Comparison of ENCODE assay signal across 20 mouse cellular contexts in the genomic region with DNA sequence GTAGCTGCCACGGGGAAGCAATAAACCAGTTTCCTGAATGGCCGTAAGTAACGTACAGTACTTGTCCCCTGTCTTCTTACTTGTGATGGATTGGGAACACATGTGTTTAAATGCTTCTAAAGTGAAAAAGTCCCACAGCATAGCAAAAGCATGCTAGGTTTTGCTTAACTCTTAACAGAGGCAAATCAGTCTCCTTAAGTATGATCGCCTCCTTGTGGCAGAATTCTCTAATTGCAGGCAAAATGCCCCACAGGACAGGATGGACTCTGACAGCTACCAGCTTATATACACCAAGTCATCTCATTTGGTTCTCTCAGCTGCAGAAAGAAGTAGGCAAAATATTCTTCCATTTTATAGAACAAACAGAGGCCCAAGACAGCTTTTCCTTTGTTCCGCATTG.
DNase-seq lines count a peak whose midpoint lies in the region; ATAC-seq and TF ChIP-seq lines count a peak whose summit lies in the region.
"Had no signal": no experiment of that assay in that cellular context is flagged by ENCODE, and none has a peak within 500 bp of the region (broad histone marks: within the 10 kb centered on the region; RNA-seq: fewer than 3 reads in every experiment).

No protein-coding gene starts in this region.

- 0 out of 2 replicates have a peak, but pooled peaks cover 4% of the 10 kb centered on the region for H3K36me3 ChIP-seq in forebrain, postnatal 0 days (ENCODE audit: insufficient read depth)
- H3K36me3 ChIP-seq in forebrain, embryonic 13.5 days (ENCODE audit: poor library complexity, severe bottlenecking), result peaks cover 22% of the 10 kb centered on the region
- H3K36me3 ChIP-seq in ES-E14 (ENCODE audit: control insufficient read depth, insufficient read depth, low read length, poor library complexity, severe bottlenecking), result no peaks in the 10 kb centered on the region
- H3K36me3 ChIP-seq in neural tube, embryonic 15.5 days, result 0 out of 2 replicates have a peak, but pooled peaks cover 4% of the 10 kb centered on the region
- H3K36me3 ChIP-seq: heart, embryonic 15.5 days; liver, embryonic 15.5 days; midbrain, embryonic 15.5 days; neural tube, embryonic 13.5 days had no signal

- no peak for ATAC-seq in forebrain, postnatal 0 days
- ATAC-seq in forebrain, embryonic 13.5 days, result no peak
- ATAC-seq in neural tube, embryonic 15.5 days (ENCODE audit: low FRiP score), result no peak
- ATAC-seq: forebrain, embryonic 15.5 days; midbrain, embryonic 15.5 days had no signal

- no peak for DNase-seq in forebrain, postnatal 0 days
- DNase-seq in left cerebral cortex, adult 2 months (ENCODE audit: extremely low spot score in 1 of 2, low spot score in 2 of 2), result no peak
- DNase-seq in left cerebral cortex, adult 18-20 months (ENCODE audit: low spot score in 2 of 2), result no peak
- peak; percentile 53 for DNase-seq in ES-E14 (ENCODE audit: low read depth, low spot score)
- peak; percentile 19 for DNase-seq in forelimb bud, embryonic 11.5 days (ENCODE audit: low read depth, low spot score)
- DNase-seq in c-Kit-positive CD71-positive TER-119-positive erythroid progenitor cells, embryonic 14.5 days (ENCODE audit: low spot score), result no peak
- DNase-seq: adrenal gland, postnatal 25 days; cerebellum, postnatal 36 days; gastrocnemius, postnatal 36 days; left cerebral cortex, postnatal 4 days; retina, postnatal 1 day; thymus, postnatal 25 days had no signal

- in situ Hi-C loops in ES-E14 (cut with MboI; ENCODE audit: low sequenced_read_pairs in 2 of 2, unreplicated experiment in 2 of 2), result no loop called here

- H3K4me3 ChIP-seq in forebrain, postnatal 0 days (ENCODE audit: low read depth, low read length), result no peak overlapping the region
- no peak overlapping the region for H3K4me3 ChIP-seq in forebrain, embryonic 13.5 days
- H3K4me3 ChIP-seq in left cerebral cortex, adult 2 months, result no peak overlapping the region
- H3K4me3 ChIP-seq in ES-E14 (ENCODE audit: insufficient read depth in 1 of 2, low read depth in 1 of 2, low read length in 2 of 2, poor library complexity in 1 of 2, severe bottlenecking in 1 of 2), result no peak overlapping the region
- H3K4me3 ChIP-seq in neural tube, embryonic 15.5 days (replicated peaks), result no peak overlapping the region
- H3K4me3 ChIP-seq: forebrain, embryonic 15.5 days; heart, embryonic 15.5 days; hindbrain, embryonic 12.5 days; liver, embryonic 15.5 days; midbrain, embryonic 15.5 days; neural tube, embryonic 13.5 days had no signal

- no peaks in the 10 kb centered on the region for H3K9me3 ChIP-seq in forebrain, postnatal 0 days (ENCODE audit: low read length)
- no peaks in the 10 kb centered on the region; the same call in 1 of the 2 replicates for H3K9me3 ChIP-seq in forebrain, embryonic 13.5 days (replicated peaks)
- no peaks in the 10 kb centered on the region for H3K9me3 ChIP-seq in ES-E14 (ENCODE audit: control insufficient read depth, insufficient read depth, low read depth, low read length)
- no peaks in the 10 kb centered on the region for H3K9me3 ChIP-seq in neural tube, embryonic 15.5 days (replicated peaks)
- H3K9me3 ChIP-seq: heart, embryonic 15.5 days; hindbrain, embryonic 12.5 days; midbrain, embryonic 15.5 days; neural tube, embryonic 13.5 days had no signal

- no peak overlapping the region for H3K4me2 ChIP-seq in forebrain, postnatal 0 days (ENCODE audit: low read depth)
- no peak overlapping the region for H3K4me2 ChIP-seq in forebrain, embryonic 13.5 days
- no peak overlapping the region for H3K4me2 ChIP-seq in neural tube, embryonic 15.5 days
- H3K4me2 ChIP-seq: forebrain, embryonic 15.5 days; heart, embryonic 15.5 days; hindbrain, embryonic 12.5 days; liver, embryonic 15.5 days; midbrain, embryonic 15.5 days; neural tube, embryonic 13.5 days had no signal

- no peaks in the 10 kb centered on the region for H3K27me3 ChIP-seq in forebrain, postnatal 0 days (ENCODE audit: insufficient read depth, low read length)
- H3K27me3 ChIP-seq in forebrain, embryonic 13.5 days, result peaks cover 8% of the 10 kb centered on the region; the same call in 1 of the 2 replicates
- no peaks in the 10 kb centered on the region; the same call in 1 of the 2 replicates for H3K27me3 ChIP-seq in neural tube, embryonic 15.5 days (replicated peaks)
- H3K27me3 ChIP-seq: forebrain, embryonic 15.5 days; heart, embryonic 15.5 days; hindbrain, embryonic 12.5 days; liver, embryonic 15.5 days; midbrain, embryonic 15.5 days; neural tube, embryonic 13.5 days had no signal

- peak; percentile 44 for TF ChIP-seq CTCF in forebrain, postnatal 0 days (IDR thresholded peaks at IDR 0.05; ENCODE audit: low read depth)
- TF ChIP-seq CTCF in left cerebral cortex, adult 2 months (IDR thresholded peaks at IDR 0.05), result peak; percentile 33

- intact Hi-C loops in left cerebral cortex, adult 2 months (cut with DNase I), result no loop called here

- 94% methylated on average over 5 of the region's 5 CpGs for WGBS in forebrain, postnatal 0 days
- 96% methylated on average over 5 of the region's 5 CpGs for WGBS in forebrain, embryonic 13.5 days
- WGBS in neural tube, embryonic 15.5 days, result 93% methylated on average over 5 of the region's 5 CpGs

- H3K9ac ChIP-seq in forebrain, postnatal 0 days, result no peak overlapping the region
- H3K9ac ChIP-seq in forebrain, embryonic 13.5 days, result no peak overlapping the region
- H3K9ac ChIP-seq in ES-E14 (ENCODE audit: insufficient read depth, low read depth, low read length, poor library complexity, severe bottlenecking), result no peak overlapping the region
- H3K9ac ChIP-seq in neural tube, embryonic 15.5 days (replicated peaks), result no peak overlapping the region
- H3K9ac ChIP-seq: forebrain, embryonic 15.5 days; heart, embryonic 15.5 days; hindbrain, embryonic 12.5 days; liver, embryonic 15.5 days; midbrain, embryonic 15.5 days; neural tube, embryonic 13.5 days had no signal

- H3K27ac ChIP-seq in forebrain, postnatal 0 days (ENCODE audit: low read depth, low read length), result no peak overlapping the region
- no peak overlapping the region for H3K27ac ChIP-seq in forebrain, embryonic 13.5 days
- no peak overlapping the region for H3K27ac ChIP-seq in left cerebral cortex, adult 2 months
- no peak overlapping the region for H3K27ac ChIP-seq in ES-E14 (ENCODE audit: insufficient read depth, low read depth, low read length, poor library complexity, severe bottlenecking)
- H3K27ac ChIP-seq in neural tube, embryonic 15.5 days (replicated peaks), result no peak overlapping the region
- H3K27ac ChIP-seq: forebrain, embryonic 15.5 days; heart, embryonic 15.5 days; hindbrain, embryonic 12.5 days; liver, embryonic 15.5 days; midbrain, embryonic 15.5 days; neural tube, embryonic 13.5 days had no signal

- H3K4me1 ChIP-seq in forebrain, postnatal 0 days (ENCODE audit: insufficient read depth), result no peaks in the 10 kb centered on the region
- H3K4me1 ChIP-seq in forebrain, embryonic 13.5 days, result peaks cover 19% of the 10 kb centered on the region
- peaks cover 0 to 3% of the 10 kb centered on the region in 2 experiments; a peak in 1 of 4 replicates for H3K4me1 ChIP-seq in ES-E14 (ENCODE audit: control insufficient read depth in 2 of 2, insufficient read depth in 2 of 2, low read length in 2 of 2, poor library complexity in 1 of 2)
- H3K4me1 ChIP-seq in neural tube, embryonic 15.5 days, result peaks cover 17% of the 10 kb centered on the region
- H3K4me1 ChIP-seq: heart, embryonic 15.5 days; liver, embryonic 15.5 days had no signal

TF ChIP-seq in ES-E14, 5 proteins besides CTCF, POLR2A, EP300 and RAD21:
- no peak for TF ChIP-seq ZC3H11A (IDR thresholded peaks at IDR 0.05; ENCODE audit: borderline replicate concordance, low read depth, low read length)
- no peak for TF ChIP-seq MAFK (IDR thresholded peaks at IDR 0.05; ENCODE audit: insufficient read depth, low read depth, low read length)
- TF ChIP-seq ZNF384 (IDR thresholded peaks at IDR 0.05; ENCODE audit: low read depth, low read length), result no peak
- no peak for TF ChIP-seq CHD2 (IDR thresholded peaks at IDR 0.05; ENCODE audit: low read depth, low read length)
- no peak for TF ChIP-seq HCFC1 (IDR thresholded peaks at IDR 0.05; ENCODE audit: borderline replicate concordance, insufficient read depth, low read length)

Comparison
In these comparisons a context has a peak if more than half of its experiments do, and no peak if none do; other contexts are left out.
1. DNase-seq: peak in ES-E14 (single experiment) and forelimb bud, embryonic 11.5 days (single experiment); none in forebrain, postnatal 0 days (single experiment), left cerebral cortex, adult 2 months (0 of 2), left cerebral cortex, adult 18-20 months (0 of 2) and c-Kit-positive CD71-positive TER-119-positive erythroid progenitor cells, embryonic 14.5 days (single experiment).